Mouse (Mus musculus) spleen, postnatal 36 days (tissue): ENCODE measurements around the gene Hnf1b.

ENCODE experiments used
- DNase-seq, 2 experiments: peaks; one replicate each; pipeline ENCODE4 v3.0.0; 2022; ENCODE audit warnings: low spot score in 2 of 2, mixed read lengths in 1 of 2

Gene Hnf1b

DNA sequence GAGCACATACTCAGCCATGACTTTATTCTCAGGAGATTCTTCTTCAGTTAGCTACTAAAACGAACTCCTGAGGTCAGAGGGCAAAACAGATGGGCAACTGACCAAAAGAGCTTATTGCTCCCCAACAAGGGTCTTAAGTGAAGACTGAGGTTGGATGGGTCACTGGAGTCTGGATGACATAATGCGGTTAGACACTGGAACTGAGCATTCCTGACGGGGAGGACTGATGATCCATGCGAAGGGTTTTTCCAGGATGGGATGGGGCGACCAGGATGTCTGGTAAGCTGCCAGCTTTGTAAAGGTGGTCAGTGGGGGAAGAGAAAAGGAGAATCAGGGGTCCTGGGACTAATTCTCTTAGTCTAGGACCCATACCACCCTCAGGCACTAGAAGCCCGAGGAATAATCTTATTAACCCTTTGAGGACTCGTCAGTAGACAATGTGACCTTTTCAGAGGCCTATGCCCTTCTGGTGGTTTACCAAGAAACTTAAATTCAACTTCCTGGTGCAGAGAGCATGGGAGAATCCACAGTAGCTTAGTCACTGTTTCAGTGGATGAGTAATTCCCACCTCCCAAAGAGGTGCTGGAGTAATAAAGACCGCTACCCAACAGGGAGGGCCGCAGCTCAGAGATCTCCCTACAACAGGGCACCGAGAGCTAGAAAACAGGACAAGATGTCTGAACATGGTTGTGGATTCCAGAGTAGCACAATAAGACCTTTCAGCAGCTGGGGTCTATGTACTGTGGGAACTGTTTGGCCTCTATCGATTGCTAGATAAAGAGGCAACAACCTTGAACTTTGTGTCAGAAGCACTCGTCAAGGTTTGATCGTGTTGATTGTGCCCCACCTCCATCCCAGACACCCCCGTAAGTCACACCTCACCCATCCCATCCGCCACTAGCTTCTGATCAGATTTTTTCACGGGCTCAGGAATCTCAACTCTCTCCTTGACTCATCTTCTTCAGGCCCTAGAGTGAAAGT is 46.9 kb downstream of the Hnf1b start:
- DNase-seq: no peak

DNA sequence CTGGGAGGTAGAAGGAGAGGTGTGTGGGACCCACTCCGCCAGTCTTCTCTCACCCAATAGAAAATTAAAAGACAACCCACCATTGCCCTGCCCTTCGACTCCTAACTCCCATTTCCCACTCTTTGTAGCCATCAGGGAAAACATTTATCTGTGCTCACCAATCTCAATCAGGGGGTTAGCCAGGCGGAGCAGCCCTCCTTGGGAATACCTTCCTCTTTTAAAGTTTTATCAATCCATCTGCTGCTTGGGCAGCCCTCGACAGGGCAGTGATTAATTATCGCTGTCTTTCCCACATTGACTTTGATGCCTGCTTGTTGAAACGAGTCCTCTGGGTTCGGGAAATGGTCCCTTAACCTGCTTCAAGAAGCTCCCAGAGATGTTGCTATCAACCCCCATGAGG is 47.7 kb downstream of the Hnf1b start:
- DNase-seq: no peak

DNA sequence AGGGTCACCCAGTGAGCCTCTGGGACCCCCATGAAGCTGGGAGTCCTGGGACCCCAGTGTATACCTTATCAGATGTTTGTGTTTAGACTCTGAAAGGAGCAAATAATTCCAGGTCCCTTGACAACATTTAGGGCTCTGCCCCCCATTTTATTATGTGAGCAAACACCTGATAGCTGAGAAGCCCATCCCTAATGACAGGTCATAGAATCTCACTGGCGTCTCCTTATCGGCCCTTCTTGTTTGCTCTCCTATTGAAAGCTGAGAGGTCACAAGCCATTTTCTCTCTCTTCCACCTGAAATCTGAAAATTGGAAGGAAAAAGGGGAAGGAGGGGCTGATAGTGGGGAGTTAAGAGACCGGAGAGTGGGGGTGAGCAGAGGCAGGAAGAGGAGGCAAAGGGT is 52.9 kb downstream of the Hnf1b start:
- DNase-seq: no peak

DNA sequence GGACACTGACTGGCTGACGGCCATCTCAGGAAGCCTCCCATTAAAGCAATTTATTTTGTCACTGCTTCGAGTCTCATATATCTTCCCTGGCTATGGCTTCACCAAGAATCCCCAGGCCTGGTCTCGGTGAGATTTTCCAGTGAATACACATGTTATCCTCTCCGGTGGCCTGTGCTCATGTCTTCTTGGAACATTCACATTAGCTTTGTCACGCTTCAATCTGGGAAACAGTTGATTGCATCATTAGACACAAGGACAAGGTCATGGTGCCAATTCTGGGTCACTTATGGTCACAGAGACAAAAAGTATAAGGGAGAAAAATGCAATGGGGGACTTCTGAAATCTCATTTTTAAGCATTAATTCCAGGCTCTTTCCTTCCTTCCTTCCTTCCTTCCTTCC is 55.9 kb downstream of the Hnf1b start:
- no peak for DNase-seq

DNA sequence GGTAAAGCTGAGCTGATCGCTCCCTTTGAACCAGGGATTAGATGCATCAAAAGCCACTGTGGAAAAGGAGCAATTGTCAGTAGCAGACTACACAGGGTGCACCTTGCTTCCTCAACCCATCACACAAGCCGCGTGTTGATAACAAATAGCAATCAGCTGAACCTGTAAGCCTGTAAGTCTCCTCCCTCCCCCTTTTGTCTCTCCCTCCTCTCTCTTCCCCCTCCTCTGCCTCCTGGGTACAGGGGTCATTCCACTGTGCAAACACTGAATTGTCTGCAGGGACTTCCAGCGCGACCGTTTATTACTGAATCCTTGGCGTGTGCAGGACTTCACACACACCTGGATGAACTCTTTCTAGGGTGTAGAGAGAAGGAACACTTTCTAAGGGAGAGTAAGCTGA is 58.5 kb downstream of the Hnf1b start:
- no peak for DNase-seq

DNA sequence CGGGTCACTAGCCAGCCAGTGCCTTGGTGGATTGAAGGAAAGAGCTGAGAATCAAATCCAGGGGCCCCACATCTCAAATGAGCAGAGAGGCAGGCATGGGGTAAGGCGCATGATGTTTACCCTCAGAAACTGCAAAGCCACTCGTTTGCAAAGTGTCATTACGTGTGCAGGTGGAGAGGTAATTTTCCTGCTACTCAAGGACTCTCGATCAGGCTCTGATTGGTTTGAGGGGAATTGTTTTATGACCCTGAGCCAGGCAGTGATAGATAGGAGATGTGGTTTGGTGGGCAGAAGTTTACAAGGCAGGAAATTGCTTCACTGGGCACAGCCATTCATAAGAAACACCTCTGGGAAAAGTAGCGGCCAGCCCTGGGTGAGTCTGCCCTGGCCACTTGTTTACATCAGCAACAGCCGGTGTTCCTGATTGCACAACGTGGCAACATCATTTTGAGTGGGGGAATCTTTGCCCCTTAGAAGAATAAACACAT is 64.0 kb downstream of the Hnf1b start:
- no peak for DNase-seq

DNA sequence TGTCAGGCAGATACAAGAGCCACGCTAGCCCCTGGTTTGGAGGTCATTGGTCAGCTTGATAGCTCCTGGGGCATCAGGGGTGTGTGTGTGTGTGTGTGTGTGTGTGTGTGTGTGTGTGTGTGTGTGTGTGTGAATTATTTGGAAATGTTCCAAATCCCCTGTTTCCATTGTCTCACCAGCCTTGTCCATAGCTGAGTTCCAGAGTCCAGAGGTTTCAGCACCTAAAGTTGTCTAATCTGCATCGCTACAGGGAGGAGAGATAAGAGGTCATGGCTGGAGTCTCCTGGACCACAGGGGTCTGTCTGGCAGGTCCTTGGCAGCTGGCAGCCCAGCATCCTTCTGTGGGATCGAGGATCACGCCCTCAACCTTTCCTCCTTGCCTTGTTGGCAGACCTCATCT is 64.6 kb downstream of the Hnf1b start:
- no peak for DNase-seq

DNA sequence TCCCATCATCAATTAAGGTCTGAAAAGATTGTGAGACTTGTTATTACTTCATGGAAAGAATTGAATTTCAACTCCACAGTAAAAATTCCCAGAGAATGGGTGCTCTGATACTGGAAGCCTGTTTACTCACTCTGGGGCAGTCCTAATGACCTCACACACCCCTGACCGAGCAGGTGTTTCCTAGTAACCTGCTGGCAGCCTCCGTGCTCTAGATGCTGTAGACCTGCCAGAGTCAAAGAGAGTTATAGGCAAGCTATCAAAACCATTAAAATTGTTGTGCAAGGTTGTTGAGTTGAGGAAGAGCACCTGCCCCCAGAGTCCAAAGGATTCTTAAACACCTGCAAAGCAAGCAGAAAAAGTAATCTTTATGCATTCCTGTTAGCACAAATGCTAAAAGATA is 72.7 kb downstream of the Hnf1b start:
- DNase-seq: no peak

DNA sequence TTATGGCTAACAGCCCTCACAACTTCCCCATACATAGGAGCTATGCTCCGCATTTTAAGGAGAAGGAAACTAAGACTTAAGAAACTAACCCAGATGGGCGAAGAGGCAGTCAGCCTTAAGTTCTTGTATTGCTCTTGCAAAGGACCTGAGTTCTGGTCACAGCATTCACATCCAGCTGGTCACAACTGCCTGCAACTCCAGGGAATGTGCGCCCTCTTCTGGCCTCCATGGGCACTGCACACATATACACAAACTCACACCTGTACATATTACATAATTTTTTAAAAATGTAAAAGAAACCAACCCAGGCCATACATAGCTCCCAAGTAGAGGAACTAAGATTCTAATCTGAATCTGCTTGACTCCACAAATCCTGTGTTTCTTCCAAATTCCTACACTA is 77.2 kb downstream of the Hnf1b start:
- DNase-seq: peak in 1 of 2 experiments; percentile 5

DNA sequence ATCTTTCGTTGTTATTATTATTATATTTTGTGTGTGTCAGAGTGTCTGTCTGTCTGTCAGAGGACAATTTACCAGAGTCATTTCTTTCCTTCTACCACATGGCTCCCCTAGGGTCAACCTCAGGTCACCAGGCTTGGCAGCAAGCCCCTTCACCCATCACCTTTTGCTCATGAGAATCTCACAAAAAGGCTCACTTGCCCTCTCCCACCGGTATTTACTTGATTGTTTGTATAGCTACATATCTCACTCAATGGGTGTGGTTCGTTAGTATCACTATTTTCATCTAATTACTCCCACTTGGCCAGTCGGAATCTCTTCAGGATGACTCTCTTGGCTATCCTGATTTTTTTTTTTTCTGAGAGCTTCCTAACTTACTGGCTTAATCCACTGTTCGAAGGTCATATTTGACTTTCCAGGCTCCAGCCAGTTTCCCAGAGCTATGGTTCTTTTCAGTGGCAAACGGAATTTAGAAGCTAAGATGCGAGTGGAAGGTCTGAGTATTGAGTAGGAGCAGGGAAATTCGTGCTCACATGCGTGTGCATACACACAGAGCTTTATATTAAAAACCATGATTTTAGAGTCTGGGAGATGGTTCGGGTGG is 82.7 kb downstream of the Hnf1b start:
- no peak for DNase-seq

DNA sequence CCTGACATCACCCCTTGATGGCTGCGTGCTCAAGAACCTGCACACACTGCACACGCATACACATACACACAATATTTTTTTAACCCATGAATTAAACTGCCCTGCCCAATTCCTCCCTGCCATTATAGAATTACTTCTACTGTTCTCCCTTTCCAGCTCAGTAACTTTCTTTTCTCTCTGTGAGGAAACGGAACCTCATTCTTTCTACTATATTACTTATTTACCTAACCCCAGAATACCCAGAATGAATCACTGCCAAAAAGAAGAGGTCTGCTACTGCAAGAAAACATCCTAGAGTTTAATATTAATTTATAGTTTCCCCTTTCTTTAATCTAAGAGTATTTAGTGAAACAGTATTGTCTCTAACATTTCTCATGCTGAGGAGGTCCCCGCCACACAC is 83.5 kb downstream of the Hnf1b start:
- DNase-seq: no peak

DNA sequence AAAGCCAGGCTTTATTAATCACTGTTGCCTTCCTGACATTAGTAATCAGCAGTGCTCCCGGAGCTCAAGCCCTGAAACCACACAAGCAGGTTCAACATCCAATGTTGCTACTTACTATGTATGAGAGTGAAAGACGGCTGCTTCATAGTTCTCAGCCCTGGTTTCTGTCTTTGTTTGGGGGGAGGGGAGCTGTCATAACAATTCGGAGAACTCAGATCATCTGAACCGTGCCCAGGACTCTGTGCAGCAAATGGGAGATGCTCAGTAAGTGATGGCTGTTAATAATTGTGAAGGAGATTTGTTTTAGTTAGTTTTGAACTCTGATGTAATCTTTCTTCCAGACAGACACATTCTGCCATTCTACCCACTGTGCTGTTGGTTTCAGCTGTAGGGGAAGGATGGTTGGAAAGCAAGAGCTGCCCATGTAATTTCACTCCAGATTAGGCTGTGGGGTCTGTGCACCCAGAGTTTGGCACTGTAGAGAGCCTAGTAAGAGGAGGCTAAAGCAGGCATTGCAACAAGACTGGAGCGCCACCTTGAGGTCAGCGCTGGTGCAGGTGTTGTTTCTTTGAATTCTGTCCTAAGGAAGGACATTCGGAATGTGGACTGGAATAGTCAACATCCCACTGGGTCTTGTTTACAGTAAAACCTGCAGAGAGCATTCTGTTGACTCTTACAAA is 86.3 kb downstream of the Hnf1b start:
- peak; percentile 22 to 38 for DNase-seq

DNA sequence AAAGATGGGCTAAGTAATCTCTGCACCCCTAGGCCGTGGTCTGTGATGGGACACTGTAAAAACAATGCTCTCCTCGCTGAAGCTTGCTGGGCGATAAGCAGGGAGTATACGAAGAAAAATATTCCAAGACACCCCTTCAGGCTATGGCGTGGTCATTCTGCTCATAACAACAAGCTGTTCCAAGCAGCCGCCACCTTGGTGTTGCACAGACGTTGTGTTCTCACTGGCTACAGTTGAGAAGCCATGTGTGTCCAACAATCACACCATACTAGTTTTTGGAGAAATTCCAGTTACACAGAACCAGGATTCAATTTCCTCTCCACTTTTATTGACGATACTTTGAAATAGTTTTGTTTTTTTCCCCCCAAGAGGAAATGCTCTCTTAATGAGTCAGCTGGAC is 88.7 kb downstream of the Hnf1b start:
- no peak for DNase-seq

DNA sequence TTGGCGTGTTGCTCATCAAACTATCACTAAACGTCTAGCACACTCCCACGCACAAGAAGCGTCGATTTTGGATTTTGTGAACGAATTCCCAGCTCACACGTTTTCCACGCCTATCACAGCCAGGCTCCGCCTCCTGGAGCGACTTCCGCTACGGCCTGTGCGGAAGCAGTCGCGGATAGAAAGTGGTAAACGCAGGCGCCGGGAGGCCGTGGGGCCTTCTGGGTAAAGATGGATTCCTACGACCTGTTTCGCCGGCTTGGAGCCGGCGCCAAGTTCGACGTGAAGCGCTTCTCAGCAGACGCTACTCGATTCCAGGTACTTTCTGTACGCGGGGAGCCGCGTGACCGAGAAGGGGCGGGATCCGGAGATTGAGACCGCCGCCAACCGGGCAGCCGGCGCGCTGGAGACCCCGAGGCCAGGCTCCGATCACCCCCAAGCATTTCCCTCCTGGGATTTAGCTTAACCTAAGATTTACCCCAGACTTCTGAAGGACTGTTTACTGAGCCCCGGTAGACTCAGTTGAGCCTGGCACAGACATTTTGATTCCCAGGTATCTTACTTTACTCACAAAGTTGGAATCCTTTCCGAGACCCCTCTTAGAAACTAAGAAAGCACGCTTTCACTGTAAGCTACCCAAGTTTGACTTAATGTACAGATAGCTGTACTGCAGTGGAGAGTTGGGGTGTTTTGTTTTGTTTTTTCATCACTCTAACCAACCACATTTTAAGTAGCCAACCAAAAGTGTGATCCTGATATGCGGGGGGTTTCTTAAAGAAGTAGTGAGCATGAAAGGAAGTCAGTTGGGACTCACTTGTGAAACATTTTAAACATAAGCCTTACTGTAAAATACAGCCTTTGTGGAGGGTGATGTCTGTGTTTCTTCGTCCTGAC is 92.3 kb downstream of the Hnf1b start, which contains the start of gene Ddx52:
Ddx52 (plus strand) TSS at position 113 of the 891 bp plus-strand sequence.
- DNase-seq: peak; percentile 83 to 86
